Mouse (Mus musculus): Measurements from ENCODE around the gene Slc39a3.
"Not testable (repeated sequence)": the region's sequence is repeated elsewhere in the genome, so short reads cannot be mapped to it uniquely, and the experiment has no call there.

Slc39a3 gene

DNA sequence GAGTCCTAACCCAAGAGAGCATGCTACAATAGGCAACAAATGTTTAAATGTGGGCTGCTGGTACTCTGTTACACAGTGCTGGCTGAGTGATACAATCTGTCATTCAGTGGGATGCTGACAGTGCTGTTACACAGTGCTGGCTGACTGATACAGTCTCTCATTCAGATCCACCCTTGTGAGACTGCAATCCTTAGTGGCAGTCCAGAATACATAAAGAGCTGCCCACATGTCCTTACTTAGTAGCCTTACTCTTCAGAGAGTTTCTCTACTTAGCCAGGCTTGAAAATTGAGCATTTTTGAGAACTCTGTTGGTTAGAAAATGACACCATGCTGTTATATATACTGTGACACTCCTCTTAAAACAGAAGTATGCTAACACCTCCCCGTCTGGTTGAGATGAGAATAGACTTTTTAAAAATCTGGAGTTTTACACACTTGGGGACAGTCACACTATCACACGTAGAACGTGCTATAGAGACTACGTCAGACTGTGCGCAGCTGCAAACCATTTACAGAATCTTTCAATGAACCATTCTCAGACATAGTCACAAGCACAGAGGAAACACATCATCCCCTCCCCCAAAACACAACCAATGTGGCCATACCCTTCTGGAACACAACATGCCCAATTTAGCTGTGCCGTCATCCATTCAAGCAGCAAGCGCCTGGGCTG, 31.1 kb downstream of the Slc39a3 start:
- DNase-seq (ENCODE audit: low spot score), result no peak

DNA sequence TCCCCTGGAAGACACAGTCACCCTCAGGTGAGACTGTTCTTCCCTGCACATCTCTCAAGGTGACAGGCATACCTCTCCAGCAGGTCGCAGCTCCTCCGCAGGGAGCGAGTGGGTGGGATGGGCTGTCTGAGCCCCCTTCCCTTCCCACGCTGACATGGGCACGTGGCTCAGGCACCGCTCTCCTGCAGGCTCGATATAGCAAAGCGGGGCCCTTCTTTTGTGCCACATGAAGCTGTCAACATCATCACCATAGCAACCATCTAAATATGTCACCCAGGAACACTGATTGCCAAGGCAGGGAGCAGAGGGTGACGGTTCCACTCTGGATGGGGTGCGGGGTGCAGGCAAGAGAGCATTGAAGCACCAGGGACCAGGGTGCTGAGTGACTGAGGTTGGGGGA, 36.1 kb downstream of the Slc39a3 start:
- DNase-seq (ENCODE audit: low spot score), result no peak

DNA sequence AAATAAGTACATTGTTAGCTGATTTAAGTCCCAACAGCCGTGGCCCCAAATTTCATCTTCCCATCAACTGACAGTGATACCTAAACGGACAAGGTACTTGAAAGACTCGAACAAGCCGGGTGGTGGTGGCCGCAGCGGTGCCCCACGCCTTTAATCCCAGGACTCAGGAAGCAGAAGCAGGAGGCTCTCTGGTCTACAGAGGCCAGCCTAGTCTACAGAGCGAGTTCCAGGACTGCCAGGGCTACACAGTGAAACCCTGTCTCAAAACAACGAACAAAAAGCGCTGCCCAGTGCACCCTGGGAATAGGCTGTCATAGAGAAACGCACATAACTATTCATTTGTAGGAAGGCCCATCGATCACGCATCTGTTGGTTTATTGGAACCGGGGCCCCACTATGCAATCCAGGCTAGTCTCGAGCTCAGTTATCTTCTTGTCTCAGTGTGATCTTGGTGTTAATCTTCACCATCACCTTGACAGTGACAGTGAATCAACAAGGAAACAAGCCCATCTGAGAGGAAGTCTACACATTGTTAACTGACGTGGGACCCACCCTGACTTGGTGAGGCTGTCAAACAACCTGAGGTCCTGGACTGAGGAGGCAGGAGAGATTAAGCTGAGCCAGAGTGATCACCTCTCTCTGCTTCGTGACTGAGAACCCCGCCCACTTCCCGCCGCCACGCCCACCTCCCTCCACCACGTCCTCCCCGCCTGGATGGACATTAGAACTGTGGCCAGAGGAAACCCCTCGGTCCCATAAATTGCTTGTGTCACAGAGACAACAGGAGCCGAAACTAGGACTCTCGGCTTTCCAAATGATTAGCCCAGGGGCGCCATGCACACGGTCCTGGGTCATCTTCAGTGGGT, 36.8 kb downstream of the Slc39a3 start:
- no peak for DNase-seq (ENCODE audit: low spot score)

DNA sequence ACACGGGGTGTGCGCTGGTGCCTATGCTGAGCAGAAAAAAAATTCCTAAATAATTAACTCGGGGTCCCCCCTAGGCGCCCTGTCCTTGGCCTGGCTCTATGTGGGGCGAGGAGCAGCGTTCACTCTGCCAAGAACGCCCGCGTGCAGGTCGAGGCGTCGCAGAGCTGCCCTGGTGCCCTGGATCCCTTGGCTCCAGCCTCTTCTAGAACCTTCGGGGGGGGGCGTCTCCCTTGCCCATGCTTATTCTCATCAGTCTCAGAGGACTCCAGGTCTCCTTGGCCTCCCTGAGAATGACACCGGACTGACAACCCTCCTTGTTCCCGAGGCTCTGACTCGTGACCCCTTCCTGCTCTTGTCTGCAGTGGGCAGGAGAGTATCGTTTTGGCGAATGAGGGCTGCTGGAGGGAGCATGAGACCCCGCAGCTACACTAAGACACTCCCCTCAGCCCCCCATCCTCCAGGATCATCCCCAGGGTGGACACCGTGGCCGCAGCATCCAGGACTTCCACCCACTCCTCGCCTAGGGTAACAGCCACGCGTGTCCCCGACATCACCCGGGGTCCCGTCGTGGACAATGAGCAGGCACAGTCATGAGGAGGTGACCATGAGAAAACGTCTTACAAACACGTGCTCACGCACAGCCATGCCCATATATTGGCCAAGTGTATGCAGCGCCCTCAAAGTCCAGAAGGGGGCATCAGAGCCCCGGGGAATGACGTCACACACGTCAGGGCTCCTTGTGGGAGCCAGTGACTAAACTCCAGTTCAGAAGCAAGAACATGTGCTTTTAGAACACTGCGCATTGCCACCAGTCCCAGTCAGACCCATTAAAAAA, 37.6 kb downstream of the Slc39a3 start:
- DNase-seq (ENCODE audit: low spot score), result peak; percentile 94

DNA sequence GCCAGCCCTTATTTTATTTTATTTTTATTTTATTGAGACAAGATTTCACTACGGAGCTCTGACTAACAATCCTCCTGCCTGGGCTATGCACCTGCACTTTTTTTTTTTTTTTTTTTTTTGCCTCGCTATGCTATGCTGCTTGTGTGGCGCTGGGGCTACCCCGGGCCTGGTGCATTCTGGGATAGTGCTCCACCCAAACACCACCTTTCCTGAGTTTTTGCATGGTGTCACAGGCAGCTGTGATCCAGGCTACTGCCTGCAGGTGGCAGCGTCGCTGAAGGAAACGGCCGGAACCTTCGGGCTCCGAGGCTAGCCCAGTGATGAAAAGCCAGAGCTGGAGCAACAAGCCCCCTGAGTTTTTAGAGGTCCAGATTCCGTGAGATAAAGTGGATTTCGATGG, 38.4 kb downstream of the Slc39a3 start:
- DNase-seq (ENCODE audit: low spot score), result peak; percentile 78

DNA sequence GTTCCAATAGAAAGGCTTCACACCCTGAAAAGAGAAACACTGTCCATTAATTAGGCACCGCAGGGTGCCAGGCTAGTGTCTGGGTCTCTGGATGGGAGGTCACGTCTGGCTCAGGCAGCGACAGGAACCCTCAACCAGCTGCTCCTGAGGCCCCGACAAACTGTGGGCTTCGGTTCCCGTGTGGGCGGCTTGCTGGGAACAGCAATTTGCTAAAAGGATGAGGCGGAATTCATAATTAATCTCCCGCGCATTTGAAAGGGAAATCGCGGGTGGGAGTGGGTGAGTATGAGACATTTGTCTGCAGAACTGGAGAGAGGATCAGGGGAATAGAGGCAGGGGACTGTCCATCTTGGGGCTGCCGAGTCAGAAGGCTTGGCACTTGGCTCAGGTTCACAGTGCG, 39.2 kb downstream of the Slc39a3 start:
- no peak for DNase-seq (ENCODE audit: low spot score)

DNA sequence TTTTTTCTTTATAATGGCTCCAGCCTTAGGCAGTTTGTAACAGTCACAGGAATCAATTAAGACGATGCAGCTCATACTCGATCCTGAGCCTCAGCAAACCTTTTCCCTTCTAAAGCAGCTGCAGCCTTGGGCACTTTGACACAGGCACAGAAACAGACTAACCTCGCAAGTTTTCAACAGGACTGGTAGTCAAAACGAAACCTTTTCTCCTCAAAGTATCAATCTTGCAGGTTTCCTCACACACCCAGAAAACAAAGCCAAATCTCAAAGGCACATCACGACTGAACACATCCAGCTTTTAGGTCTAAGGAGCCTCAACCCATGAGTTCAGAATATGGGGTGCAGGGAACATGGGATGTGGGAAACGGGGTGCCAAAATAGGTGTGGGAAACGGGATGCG, 39.9 kb downstream of the Slc39a3 start:
- no peak for DNase-seq (ENCODE audit: low spot score)

DNA sequence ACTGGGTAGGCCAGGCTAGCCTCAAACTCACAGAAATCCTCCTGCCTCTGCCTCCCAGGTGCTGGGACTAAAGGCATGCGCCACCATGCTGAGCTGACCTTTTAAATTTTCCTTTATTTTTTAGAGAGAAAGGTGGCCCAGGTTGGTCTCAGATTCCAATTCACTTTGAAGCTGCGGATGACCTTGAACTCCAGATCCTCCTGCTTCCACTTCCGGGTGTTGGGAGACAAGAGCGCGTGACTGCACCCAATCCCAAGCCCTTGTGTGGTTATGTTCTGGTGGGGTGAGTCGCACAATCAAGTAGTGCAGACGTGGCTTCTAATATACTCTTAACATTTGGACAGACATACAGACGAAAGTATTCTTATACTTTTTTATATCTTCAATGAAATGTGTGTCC, 40.7 kb downstream of the Slc39a3 start:
- DNase-seq (ENCODE audit: low spot score), result no peak

DNA sequence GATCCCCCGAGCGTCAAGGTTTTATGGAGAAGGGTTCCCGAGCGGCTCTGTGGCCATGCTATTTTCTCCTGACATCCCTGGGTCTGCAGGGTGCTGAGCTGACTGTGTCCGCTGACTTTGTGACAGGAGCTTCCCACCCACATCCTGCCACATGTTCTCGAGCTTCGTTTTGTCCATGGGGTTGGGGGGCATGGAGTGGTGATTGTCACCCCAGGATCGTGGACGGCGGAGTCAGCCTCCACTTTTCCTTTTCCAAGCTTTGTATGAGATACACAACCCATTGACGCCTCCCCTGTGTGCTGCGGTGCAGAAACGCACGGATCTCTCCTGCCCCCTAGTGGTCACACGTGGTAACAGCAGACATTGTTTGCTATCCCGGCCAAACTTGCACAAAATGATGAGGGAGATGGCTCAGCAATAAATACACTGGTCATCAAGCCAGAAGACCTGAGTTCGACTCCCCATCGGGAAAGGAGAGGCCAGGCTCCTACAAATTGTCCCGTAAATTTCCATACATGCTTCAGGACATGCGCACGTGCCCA, 42.1 kb downstream of the Slc39a3 start:
- DNase-seq (ENCODE audit: low spot score), result peak; percentile 87

DNA sequence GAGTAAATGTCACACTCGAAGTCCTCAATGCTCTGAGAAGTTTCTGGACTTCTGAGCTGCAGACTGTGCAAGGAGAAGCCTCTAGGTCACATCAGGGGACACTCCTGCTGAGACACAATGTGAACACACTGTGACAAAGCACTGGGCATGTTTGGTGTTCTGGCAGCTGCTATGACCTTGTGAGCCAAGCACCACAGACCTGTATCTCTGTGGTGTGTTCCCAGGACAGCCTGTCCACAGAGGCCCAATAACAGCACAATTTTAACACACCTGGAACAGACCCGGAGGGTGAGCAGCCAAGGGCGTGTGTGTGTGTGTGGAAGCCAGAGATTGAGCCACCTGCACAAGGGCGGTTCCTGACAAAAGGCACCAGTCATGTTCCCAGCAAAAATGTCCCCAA, 42.6 kb downstream of the Slc39a3 start:
- no peak for DNase-seq (ENCODE audit: low spot score)

DNA sequence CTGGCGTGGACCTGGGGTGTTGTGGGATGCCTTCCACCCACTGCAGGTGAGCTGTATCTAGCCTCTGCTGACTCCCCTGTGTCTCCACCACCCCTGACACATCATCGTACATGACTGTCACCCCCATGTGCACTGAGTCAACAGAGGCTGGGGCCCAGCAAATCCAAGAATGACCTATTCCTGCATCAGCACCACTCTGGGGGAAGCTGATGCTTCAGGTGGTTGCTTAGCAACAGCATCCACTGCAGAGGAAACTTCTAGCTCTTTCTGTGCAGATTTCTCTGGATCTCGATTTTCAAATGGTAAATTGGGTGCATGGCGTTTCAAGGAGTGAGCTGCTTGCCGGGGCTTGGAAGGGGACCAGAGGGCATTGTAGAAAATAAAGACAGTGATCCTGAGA, 44.0 kb downstream of the Slc39a3 start:
- DNase-seq (ENCODE audit: low spot score), result no peak

DNA sequence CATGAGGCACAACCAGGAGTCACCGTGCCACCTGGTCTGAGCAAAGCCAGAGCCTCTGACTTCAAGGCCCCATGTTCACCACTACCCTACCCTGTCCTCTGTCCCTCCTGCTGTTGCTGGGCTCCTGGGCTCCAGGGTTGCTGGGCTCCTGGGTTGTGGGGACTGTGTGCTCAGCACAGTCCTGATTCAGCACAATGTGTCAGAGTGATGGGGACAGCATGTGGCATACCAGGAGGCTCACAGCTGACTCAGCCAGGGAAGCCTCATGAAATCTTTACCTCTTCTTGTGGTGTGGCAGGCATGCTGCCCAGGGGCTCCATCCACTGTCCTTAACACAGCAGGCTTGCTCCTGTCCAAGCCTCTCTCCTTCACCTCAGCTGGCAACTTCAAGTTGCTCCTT, 45.3 kb downstream of the Slc39a3 start:
- DNase-seq (ENCODE audit: low spot score), result no peak

DNA sequence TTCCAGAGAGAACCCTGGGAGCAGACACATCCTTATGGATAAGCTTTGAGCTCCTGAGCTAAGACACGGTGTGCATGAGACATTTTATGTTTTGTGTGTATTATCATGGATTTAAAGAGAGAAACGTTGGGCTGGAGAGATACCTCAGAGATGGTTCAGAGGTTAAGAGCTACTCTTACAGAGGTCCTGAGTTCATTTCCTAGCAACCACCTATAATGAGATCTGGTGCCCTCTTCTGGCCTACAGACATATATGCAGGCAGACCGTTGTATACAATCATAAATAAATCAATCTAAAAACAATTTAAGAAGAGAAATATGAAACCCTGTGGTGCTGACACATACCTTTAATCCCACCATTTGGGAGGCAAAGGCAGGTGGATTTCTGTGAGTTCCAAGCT, 46.2 kb downstream of the Slc39a3 start:
- peak; percentile 52 for DNase-seq (ENCODE audit: low spot score)

DNA sequence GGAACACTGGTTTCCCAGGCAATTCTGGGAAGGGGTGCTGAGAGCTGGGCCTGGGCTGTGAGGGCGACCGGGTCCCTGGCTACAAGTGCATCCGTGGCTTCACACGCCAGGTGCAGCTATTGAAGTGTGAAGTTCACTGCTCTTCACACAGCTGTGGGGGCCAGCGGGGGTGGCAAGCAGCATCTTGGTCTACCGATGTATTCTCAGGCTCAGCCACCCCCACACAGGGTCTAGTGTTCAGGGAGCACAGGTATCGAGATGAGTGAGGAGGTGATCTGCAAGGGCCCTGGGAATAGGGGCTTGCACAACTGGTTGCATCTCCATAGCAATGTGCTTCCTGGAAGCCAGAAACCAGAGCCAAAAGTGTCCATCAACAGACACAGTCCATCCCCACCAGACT, 46.8 kb downstream of the Slc39a3 start:
- DNase-seq (ENCODE audit: low spot score), result no peak

DNA sequence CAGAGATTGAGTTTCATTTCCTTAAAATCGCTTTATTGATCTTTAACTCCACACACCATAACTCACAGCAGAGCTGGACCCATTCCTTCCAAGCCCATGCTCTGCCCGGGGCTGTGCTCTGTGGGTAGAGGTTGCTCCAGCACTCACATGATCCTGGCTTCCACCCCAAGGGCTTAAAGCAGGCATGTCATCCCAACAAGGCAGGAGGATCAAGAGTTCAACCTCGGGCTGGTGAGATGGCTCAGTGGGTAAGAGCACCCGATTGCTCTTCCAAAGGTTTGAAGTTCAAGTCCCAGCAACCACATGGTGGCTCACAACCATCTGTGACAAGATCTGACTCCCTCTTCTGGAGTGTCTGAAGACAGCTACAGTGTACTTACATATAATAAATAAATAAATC, 47.4 kb downstream of the Slc39a3 start:
- DNase-seq (ENCODE audit: low spot score), result not testable (repeated sequence)

DNA sequence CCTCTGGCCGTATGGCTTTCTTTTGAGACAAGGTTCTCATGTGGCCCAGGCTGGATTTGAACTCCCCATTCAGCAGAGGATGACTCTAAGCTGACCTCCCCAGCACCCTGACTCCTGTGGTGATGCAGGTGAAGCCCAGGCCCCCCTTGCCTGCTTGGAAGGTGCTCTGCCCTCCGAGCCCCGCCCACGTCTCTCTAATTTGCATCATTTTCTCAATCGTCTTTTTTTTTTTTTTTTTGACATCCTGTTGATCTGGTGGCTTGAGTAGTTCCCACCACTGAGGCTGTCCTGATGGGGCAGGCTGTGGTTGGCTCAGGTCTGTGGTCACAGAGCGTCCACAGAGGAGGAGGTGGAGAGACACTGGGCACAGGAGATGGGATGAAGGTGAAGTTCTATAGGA, 47.8 kb downstream of the Slc39a3 start:
- DNase-seq (ENCODE audit: low spot score), result no peak

DNA sequence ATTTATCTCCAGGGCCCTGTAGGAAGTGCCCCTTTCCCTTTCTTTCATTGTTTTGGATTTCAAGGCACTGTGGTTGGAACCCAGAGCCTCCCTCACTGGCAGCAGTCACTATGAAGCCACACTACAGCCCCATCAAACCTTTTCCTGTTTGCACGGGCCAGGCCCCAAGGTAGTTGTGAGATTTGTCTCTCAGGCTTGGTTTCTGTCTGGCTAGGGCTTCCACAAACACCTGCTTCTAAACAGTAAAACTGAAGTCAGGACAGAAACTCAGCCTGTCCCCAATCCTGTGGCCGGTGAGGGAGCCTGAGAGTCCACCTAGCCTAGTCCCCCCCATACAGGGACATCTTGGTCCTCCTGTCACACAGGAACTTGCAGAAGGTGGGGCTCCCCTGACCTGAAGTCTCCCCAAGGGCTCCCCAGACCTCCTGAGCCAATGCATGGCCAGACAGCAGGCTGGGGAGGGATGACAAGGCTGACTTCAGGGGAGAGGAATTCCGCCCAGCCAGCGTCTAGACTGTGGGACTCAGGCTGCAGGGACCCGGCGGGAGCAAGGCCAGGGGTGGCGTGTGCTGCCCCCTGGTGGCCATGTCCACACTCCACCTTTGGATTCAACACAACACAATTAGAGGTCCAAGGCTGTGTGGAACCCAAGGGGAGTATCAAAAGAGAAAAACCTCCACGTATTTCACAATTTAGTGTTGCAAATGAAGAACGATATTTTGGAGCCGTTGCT, 49.4 kb downstream of the Slc39a3 start:
- DNase-seq (ENCODE audit: low spot score), result peak; percentile 93

DNA sequence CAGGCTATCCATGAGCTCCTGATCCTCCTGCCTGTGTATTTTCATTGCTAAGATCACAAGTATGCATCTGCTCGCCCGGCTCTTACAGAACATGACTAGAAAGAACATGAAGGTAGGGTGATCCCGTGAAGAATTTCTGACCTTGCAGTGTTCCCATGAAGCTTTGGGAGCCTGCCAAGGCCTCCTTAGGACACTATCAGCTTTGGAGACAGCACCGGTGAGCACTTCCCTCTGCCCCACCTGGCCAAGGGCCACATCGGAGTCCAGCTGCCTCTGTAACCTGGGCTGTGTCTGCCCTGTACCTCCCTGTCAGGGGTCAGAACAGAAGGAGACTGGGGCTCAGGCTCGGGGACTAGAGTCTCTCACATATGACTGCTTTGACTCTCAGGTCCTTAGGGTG, 50.5 kb downstream of the Slc39a3 start:
- DNase-seq (ENCODE audit: low spot score), result no peak

DNA sequence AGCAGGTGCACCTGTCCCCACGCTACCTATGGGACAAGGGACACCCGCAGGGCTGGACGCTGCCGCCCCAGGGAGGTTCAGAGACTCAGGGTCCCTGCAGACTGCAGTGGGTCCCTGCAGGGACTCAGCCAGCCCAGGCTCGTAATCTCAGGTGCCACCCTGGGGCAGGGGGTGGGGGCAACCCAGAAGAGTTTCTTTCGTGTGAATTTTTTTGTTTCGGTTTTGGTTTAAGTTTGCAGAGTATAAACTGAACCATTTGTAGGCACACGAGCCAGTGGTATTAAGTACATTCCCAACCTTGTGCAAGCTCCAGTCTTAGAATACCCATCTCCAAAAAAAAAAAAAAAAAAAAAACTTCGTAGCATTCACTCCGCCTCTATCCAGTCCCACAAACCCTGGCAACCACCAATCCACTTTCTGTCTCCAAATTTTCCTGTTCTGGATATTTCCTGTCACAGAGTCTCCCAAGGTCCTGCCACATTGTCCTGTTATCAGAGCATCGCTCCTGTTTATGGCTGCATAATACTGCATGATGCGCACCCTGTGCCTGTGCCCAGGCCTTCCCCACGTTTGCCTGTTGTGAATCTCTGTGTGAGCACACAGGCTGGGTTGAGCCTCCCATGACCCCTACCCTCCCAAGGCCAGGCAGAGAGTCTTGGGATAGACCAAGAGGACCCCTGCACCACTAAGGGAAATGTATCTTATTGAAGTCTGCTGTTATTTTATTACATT, 51.1 kb downstream of the Slc39a3 start:
- DNase-seq (ENCODE audit: low spot score), result no peak

DNA sequence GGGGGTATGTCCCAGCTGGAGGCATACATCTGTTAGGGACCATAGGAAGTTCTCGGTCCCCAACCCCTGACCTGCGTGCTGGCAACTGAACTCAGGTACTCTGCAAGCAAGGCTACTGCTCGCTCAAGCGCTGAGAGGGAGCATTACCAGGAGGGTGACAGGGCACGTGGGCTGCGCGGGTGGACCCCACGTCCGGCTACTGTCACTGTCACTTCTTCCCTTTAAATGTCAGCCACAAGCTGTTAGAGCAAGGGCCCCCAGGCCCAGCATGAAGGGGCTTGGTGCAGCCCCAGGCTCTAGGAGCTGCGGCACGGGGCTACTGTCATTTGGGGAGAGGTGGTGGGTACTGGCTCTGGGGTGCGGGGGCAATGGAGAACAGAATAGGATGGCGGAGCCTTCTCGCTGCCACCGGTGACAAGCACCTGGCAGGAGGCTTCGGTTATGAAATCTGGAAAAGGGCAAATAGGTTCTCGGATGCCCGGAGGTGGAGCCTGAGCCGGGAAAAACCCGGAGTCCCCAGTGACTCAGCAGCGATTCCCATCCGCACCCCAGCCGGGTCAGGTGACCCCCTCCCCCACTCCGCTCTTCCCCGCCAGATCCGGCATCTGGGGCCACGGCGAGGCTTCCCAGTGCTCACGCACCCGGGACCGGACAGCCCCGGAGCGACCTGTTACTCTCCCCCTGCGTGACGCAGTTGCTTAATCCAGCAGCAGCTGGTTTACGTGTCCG, 51.8 kb downstream of the Slc39a3 start:
- DNase-seq (ENCODE audit: low spot score), result no peak

Measured in embryo, embryonic 10.5 days (tissue).